Mouse (Mus musculus): ENCODE measurements around the gene Pdgfa. TPM values are rescaled to one million over a fixed set of nuclear protein-coding genes. Genes with fewer than 3 reads are reported as not detected.

Pdgfa gene
- polyA plus RNA-seq, 1 experiment: 9.7 TPM

- no peak for DNase-seq (ENCODE audit: low read depth)
- TF ChIP-seq CTCF (IDR thresholded peaks at IDR 0.05; ENCODE audit: borderline replicate concordance, extremely low read depth, insufficient read depth, insufficient read length) (no peak), POLR2A (IDR thresholded peaks at IDR 0.05; ENCODE audit: borderline replicate concordance, extremely low read depth, insufficient read depth, insufficient read length, poor library complexity, severe bottlenecking) (no peak)
Observed at GRCm38 (mm10) chr5:138934540-138934939, 62.6 kb downstream of the Pdgfa start.

DNA sequence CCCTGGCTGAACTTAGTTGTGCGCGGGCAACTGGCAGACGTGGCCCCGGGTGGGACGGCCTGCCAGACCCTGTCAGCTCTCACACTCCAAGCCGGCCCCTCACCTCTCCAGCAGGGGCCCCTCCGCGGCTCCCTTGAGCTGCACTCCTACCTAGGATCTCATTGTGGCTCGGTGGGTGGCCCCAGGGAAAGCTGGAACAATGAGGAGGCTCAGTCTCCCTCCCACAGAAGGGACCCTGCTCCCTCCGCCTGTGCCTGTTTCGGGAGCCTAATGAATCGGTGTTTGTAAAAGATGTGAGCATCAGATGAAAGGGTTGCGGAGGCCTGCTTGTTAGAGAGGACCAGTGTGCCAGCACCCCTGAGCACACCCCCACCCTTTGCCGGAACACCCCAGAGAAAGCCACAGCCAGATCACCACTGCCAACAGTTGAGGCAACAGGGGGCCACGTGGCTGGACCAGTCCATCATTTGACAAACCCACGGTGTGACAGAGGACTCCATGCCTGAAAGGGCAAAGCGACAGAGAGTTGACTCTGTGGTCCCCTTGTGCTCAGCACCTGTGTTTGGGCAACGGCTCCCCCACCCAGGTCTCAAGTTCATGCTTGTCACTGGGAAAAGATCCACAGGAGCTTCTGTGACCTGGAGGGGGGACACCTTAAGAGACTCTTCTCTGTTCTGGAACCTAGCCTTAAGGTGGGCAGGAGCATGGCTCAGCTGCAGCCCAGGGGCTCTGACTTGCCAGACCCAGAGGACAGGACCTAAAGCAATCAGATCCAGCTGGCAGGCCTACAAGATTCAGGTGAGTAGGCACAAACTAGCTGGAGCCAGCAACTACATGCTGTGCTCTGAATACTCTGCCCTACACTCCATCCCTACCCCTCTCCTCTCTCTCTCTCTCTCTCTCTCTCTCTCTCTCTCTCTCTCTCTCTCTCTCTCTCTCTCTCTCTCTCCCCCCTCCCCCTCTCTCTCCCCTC is 64.4 kb downstream of the Pdgfa start:
- peak; percentile 65 for DNase-seq (ENCODE audit: low read depth)
- TF ChIP-seq POLR2A (IDR thresholded peaks at IDR 0.05; ENCODE audit: borderline replicate concordance, extremely low read depth, insufficient read depth, insufficient read length, poor library complexity, severe bottlenecking): no peak
- no peak for TF ChIP-seq CTCF (IDR thresholded peaks at IDR 0.05; ENCODE audit: borderline replicate concordance, extremely low read depth, insufficient read depth, insufficient read length)

DNA sequence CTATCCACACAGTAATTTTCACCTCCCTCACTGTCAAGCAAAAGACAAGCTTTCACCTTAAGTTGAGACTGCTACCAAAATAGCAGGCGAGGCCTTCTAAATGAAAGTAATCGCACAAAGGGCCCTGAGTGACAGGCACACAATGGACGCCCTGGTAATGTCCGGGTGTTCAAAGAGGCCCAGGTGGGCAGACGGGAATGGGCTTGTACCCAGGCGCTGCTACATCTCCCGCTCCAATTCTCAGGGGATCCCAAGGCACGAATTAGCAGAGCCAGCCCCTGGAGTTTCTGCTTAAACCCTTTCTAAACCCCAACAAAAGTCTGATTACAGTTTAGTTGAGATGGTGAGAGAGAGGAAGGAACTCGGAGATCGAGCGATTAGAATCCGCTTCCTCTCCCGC is 65.3 kb downstream of the Pdgfa start:
- DNase-seq (ENCODE audit: low read depth): peak; percentile 58
- TF ChIP-seq CTCF (IDR thresholded peaks at IDR 0.05; ENCODE audit: borderline replicate concordance, extremely low read depth, insufficient read depth, insufficient read length) (no peak), POLR2A (IDR thresholded peaks at IDR 0.05; ENCODE audit: borderline replicate concordance, extremely low read depth, insufficient read depth, insufficient read length, poor library complexity, severe bottlenecking) (no peak)

GRCm38 (mm10) chr5:138929879-138930507 is 67.2 kb downstream of the Pdgfa start:
- no peak for TF ChIP-seq POLR2A (IDR thresholded peaks at IDR 0.05; ENCODE audit: borderline replicate concordance, extremely low read depth, insufficient read depth, insufficient read length, poor library complexity, severe bottlenecking)
- no peak for TF ChIP-seq CTCF (IDR thresholded peaks at IDR 0.05; ENCODE audit: borderline replicate concordance, extremely low read depth, insufficient read depth, insufficient read length)
- DNase-seq (ENCODE audit: low read depth): no peak

Other genes with a start within 250 kb of the Pdgfa start
- gene Fam20c, start 242.9 kb downstream of the Pdgfa start, polyA plus RNA-seq (2012; rRNA removed): 62.6 and 81.2 TPM in 2 replicates
- 0.24 and 0.82 TPM in 2 replicates for gene Gm5294, start 177.3 kb downstream of the Pdgfa start, polyA plus RNA-seq (2012; rRNA removed)
- gene Prkar1b, start 152.6 kb upstream of the Pdgfa start, polyA plus RNA-seq (2012; rRNA removed): 148 and 202 TPM in 2 replicates
- 12.6 and 14.9 TPM in 2 replicates for gene Dnaaf5, start 152.9 kb upstream of the Pdgfa start, polyA plus RNA-seq (2012; rRNA removed)
- 72.7 and 75.2 TPM in 2 replicates for gene Sun1, start 203.3 kb upstream of the Pdgfa start, polyA plus RNA-seq (2012; rRNA removed)

Measured in brain, embryonic 14.5 days (tissue).